Mouse (Mus musculus) liver, adult 2 months (tissue): Measurements from ENCODE around the gene Sept11. TPM values are rescaled to one million over a fixed set of nuclear protein-coding genes. Genes with fewer than 3 reads are reported as not detected.

Source experiments
- DNase-seq: peaks from one replicate; pipeline ENCODE4 v3.0.0-alpha.2; 2011; ENCODE audit warnings: low read depth, low spot score; ENCODE audit errors: extremely low read depth
- H3K27ac ChIP-seq: fragments of 200-500 bp; replicated peaks from 2 replicates; pipeline ENCODE4 v1.5.1; 2012; ENCODE audit warnings: low read depth, mild to moderate bottlenecking, control low read depth, inconsistent platforms, low read length; ENCODE audit not compliant: insufficient read depth
- H3K27me3 ChIP-seq: fragments of 200-500 bp; 2 replicates; pipeline ENCODE4 v1.6.1; 2012; ENCODE audit warnings: mild to moderate bottlenecking, moderate library complexity, low read length, inconsistent platforms; ENCODE audit not compliant: control insufficient read depth, insufficient read depth
- H3K36me3 ChIP-seq: fragments of 200-500 bp; 2 replicates; pipeline ENCODE4 v1.6.1; 2012; ENCODE audit warnings: low read length, inconsistent platforms; ENCODE audit not compliant: control insufficient read depth, insufficient read depth
- H3K4me1 ChIP-seq: fragments of 200-500 bp; 2 replicates; pipeline ENCODE4 v1.6.1; 2011; ENCODE audit warnings: low read length; ENCODE audit not compliant: control insufficient read depth, insufficient read depth
- H3K4me3 ChIP-seq: fragments of 200-500 bp; 2 replicates; pipeline ENCODE4 v1.5.1; 2011; ENCODE audit warnings: low read depth, mild to moderate bottlenecking, control low read depth, low read length, moderate library complexity; ENCODE audit not compliant: insufficient read depth
- H3K79me2 ChIP-seq: fragments of 200-500 bp; 2 replicates; pipeline ENCODE4 v1.6.1; 2012; ENCODE audit warnings: inconsistent platforms, mild to moderate bottlenecking, low read length, moderate library complexity; ENCODE audit not compliant: control insufficient read depth, insufficient read depth
- H3K9ac ChIP-seq: fragments of 200-500 bp; 2 replicates; pipeline ENCODE4 v1.6.1; 2012; ENCODE audit warnings: low read depth, mild to moderate bottlenecking, control low read depth, inconsistent platforms, low read length
- CTCF ChIP-seq: fragments of 200-500 bp; IDR thresholded peaks from 2 replicates; pipeline ENCODE4 v1.5.1; 2011; ENCODE audit warnings: low read depth, low read length, control low read depth
- POLR2A ChIP-seq: fragments of 200-500 bp; IDR thresholded peaks from 2 replicates; pipeline ENCODE4 v1.6.1; 2011; ENCODE audit warnings: low read length, control low read depth; ENCODE audit not compliant: insufficient read depth; ENCODE audit errors: extremely low read depth
- WGBS: fragments of 180-500 bp; shearing (Covaris S2); methylation state at CpG from one replicate; pipeline ENCODE4 v1.1.7; 2018; 5-methylcytosine and 5-hydroxymethylcytosine counted together
- polyA plus RNA-seq: library from polyadenylated mRNA; depleted of rRNA; stranded (reverse); fragments of >200 nt; gene quantifications from 2 replicates; pipeline ENCODE4 v1.2.3, GENCODE M21; 2012; rRNA removed
- total RNA-seq: library from RNA; depleted of rRNA; stranded (reverse); fragments of >200 nt; gene quantifications from 2 replicates; pipeline ENCODE4 v1.2.3, GENCODE M21; 2014; rRNA removed

Sept11 gene
- 7.1 and 10.7 TPM in 2 replicates for total RNA-seq
- polyA plus RNA-seq: 7.3 and 9.2 TPM in 2 replicates

GRCm38 (mm10) chr5:93092857-93093622 is at the start of gene Sept11:
Gene Sept11 (plus strand): TSS chr5:93093437.
- TF ChIP-seq POLR2A (peak; percentile 58), CTCF (no peak)
- Histone ChIP-seq H3K79me2 (peaks cover 4% of the 10 kb centered on the region; the same call in 1 of the 2 replicates), H3K4me3 (peak within 1 kb of the TSS; percentile 82), H3K27me3 (no peaks in the 10 kb centered on the region), H3K36me3 (no peaks in the 10 kb centered on the region), H3K27ac (peak within 1 kb of the TSS; percentile 17), H3K4me1 (peaks cover 4% of the 10 kb centered on the region; the same call in 1 of the 2 replicates), H3K9ac (peak within 1 kb of the TSS; percentile 85)
- peak; percentile 66 for DNase-seq
- under 1% methylated on average over 63 of the region's 63 CpGs for WGBS

DNA sequence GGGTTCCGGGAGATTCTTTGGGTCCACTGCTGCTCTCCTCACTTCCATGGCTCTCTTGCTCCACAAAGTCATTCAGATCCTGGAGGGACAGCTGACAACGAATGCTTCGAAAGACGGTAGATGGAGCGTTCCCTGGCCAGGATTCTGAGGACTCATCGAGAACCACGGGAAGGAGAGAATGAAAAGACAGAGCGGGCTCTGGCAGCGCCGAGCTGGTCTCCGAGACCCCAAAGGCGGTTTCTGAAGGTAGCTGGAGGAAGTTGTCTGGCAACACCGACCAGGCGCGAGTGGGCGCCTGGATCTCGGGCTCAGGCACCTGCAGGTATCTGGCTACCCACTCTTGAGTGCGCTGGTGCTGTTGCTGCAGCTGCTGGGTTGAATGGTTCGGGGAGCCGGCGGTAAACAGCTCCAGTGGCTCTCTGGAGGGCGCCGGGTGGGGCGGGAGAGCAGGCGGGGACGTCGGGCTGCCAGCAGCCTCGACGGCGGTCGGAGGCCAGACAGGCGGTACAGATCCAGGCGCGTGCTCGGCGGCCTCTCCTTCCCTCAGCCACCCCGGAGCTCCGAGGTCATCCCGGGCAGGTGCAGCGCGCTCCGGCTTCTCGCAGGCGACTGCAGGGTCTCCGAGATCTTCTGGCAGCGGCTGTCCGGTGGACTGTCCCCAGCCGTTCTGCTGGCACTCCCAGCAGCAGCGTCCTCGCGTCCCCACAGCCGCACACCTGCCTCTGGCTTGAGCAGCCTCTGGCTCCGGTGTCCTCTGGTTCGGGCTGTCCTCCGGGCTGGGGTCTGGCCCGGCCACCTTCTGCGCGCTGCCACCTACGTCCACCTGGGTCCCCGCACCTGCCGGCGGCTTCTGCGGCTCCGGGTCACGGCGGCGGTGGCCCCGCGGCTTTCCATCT is 49.3 kb upstream of the Sept11 start:
- Histone ChIP-seq H3K27ac (peak overlapping the region; percentile 80), H3K4me1 (peaks cover 21% of the 10 kb centered on the region), H3K36me3 (no peaks in the 10 kb centered on the region), H3K9ac (peak overlapping the region; percentile 93), H3K27me3 (no peaks in the 10 kb centered on the region), H3K79me2 (peaks cover 9% of the 10 kb centered on the region; the same call in 1 of the 2 replicates), H3K4me3 (peak overlapping the region; percentile 95)
- TF ChIP-seq POLR2A (no peak), CTCF (no peak)
- 6% methylated on average over 69 of the region's 69 CpGs for WGBS
- DNase-seq: no peak

- peak; percentile 83 for DNase-seq
- Histone ChIP-seq H3K27me3 (no peaks in the 10 kb centered on the region), H3K4me3 (peak within 1 kb of the TSS; percentile 95), H3K9ac (peak within 1 kb of the TSS; percentile 93), H3K79me2 (peaks cover 9% of the 10 kb centered on the region; the same call in 1 of the 2 replicates), H3K27ac (peak within 1 kb of the TSS; percentile 80), H3K4me1 (peaks cover 23% of the 10 kb centered on the region), H3K36me3 (no peaks in the 10 kb centered on the region)
- TF ChIP-seq POLR2A: 0 out of 2 replicates have a peak, but pooled peaks have one; percentile 37
- TF ChIP-seq CTCF: 0 out of 2 replicates have a peak, but pooled peaks have one; percentile 13
- WGBS: 1% methylated on average over 68 of the region's 68 CpGs
Observed at GRCm38 (mm10) chr5:93044584-93045370, 48.5 kb upstream of the Sept11 start, which contains the start of gene Sowahb. Gene Sowahb (minus strand): TSS chr5:93045022.

DNA sequence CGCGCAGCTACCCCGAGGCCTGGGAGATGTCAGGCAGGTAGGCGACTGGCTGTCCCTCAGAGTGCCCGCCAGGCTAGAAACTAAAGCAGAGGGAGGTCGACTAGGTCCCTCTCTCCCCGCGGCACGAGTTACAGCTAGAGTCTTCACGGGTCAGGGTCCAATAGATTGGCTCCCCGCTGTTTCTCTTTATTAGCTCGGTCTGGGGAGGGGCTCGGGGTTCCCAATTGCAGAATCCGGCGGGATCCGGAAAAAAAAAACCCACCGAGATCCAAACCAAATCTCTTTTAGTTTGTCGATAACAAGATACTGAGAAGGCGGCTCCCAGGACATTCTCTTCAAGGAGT is 47.9 kb upstream of the Sept11 start:
- no peaks in the 10 kb centered on the region for H3K36me3 ChIP-seq
- H3K4me1 ChIP-seq: peaks cover 20% of the 10 kb centered on the region
- H3K9ac ChIP-seq: peak overlapping the region; percentile 79
- H3K27me3 ChIP-seq: no peaks in the 10 kb centered on the region
- TF ChIP-seq POLR2A: no peak
- TF ChIP-seq CTCF: no peak
- peak overlapping the region; percentile 95 for H3K4me3 ChIP-seq
- WGBS: 4% methylated on average over 19 of the region's 19 CpGs
- peaks cover 9% of the 10 kb centered on the region; the same call in 1 of the 2 replicates for H3K79me2 ChIP-seq
- peak overlapping the region; percentile 72 for H3K27ac ChIP-seq
- DNase-seq: peak; percentile 34

DNA sequence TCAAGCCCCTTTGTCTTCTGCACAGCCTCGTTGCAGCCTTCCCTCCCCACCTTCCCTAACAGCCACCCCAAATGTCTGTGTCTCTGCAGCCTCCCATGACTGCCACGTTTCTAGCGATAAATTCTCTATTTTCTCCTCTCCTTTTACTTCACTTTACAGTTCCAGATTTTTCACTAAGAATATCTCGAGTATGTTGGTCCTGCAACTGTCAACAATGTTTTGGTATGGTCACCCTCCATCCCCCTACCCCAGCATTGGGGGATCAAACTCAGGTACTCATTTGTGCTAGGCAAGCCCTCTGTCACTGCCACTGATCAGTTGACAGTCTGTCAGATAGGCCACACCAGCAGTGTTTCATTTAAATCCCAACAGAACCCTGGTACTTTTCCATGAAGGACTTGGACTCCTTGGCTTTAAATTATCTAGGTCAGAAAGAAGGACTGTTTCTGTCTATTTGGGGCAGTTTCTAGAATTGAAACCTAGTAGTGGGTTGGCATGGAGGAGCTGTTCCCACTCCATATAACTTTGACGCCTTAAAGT is 46.9 kb upstream of the Sept11 start:
- H3K4me3 ChIP-seq: no peak overlapping the region
- H3K79me2 ChIP-seq: peaks cover 9% of the 10 kb centered on the region; the same call in 1 of the 2 replicates
- H3K27ac ChIP-seq: no peak overlapping the region
- no peak for DNase-seq
- H3K36me3 ChIP-seq: no peaks in the 10 kb centered on the region
- no peaks in the 10 kb centered on the region for H3K27me3 ChIP-seq
- TF ChIP-seq POLR2A: no peak
- no peak for TF ChIP-seq CTCF
- no peak overlapping the region for H3K9ac ChIP-seq
- WGBS: 58% methylated on average over 5 of the region's 5 CpGs
- peaks cover 19% of the 10 kb centered on the region for H3K4me1 ChIP-seq
